Mouse (Mus musculus) embryonic facial prominence, embryonic 14.5 days (tissue): ENCODE data around the gene Gm42791. TPM values are rescaled to one million over a fixed set of nuclear protein-coding genes. Genes with fewer than 3 reads are reported as not detected.

Experiments used
- ATAC-seq: fragments of 200-750 bp; cut with Nextera tagmentation; 2 replicates; pipeline ENCODE4 v1.8.0; 2017; ENCODE audit warnings: low read depth, moderate number of reproducible peaks, moderate TSS enrichment
- DNase-seq: peaks from one replicate; pipeline ENCODE4 v3.0.0-alpha.2; 2015; ENCODE audit warnings: low spot score
- H3K27ac ChIP-seq: fragments of 300-500 bp; sonication (generic); replicated peaks from 2 replicates; pipeline ENCODE4 v1.5.1; 2014; ENCODE audit warnings: low read depth, mild to moderate bottlenecking, low read length, moderate library complexity
- H3K27me3 ChIP-seq: fragments of 300-500 bp; sonication (generic); replicated peaks from 2 replicates; pipeline ENCODE4 v1.6.1; 2014; ENCODE audit warnings: low read length; ENCODE audit not compliant: control insufficient read depth, insufficient read depth
- H3K36me3 ChIP-seq: fragments of 300-500 bp; sonication (generic); 2 replicates; pipeline ENCODE4 v1.6.1; 2014; ENCODE audit warnings: low read length, mixed read lengths; ENCODE audit not compliant: control insufficient read depth, insufficient read depth
- H3K4me1 ChIP-seq: fragments of 300-500 bp; sonication (generic); 2 replicates; pipeline ENCODE4 v1.6.1; 2014; ENCODE audit warnings: antibody characterized with exemption, low read length; ENCODE audit not compliant: control insufficient read depth, insufficient read depth
- H3K4me2 ChIP-seq: fragments of 300-500 bp; sonication (generic); 2 replicates; pipeline ENCODE4 v1.6.1; 2014; ENCODE audit warnings: low read depth, mild to moderate bottlenecking, low read length, moderate library complexity, mixed read lengths
- H3K4me3 ChIP-seq: fragments of 300-500 bp; sonication (generic); 2 replicates; pipeline ENCODE4 v1.5.1; 2014; ENCODE audit warnings: low read depth, mild to moderate bottlenecking, low read length
- H3K9ac ChIP-seq: fragments of 300-500 bp; sonication (generic); 2 replicates; pipeline ENCODE4 v1.6.1; 2014; ENCODE audit warnings: low read depth, mild to moderate bottlenecking, low read length, moderate library complexity, mixed read lengths
- H3K9me3 ChIP-seq: fragments of 300-500 bp; sonication (generic); 2 replicates; pipeline ENCODE4 v1.6.1; 2016; ENCODE audit warnings: low read length; ENCODE audit not compliant: control insufficient read depth
- WGBS: fragments of 180-500 bp; shearing (Covaris S2); extraction: QIAGEN DNeasy Blood & Tissue Kit; methylation state at CpG from one replicate; pipeline ENCODE4 v1.1.7; 2014; 5-methylcytosine and 5-hydroxymethylcytosine counted together
- polyA plus RNA-seq: library from polyadenylated mRNA; unstranded; fragments of >200 nt; fragmentation: Nextera tagmentation; extraction: Ambion mirVana; gene quantifications from 2 replicates; pipeline ENCODE4 v1.2.1, GENCODE M21; 2014

The Gm42791 gene
- polyA plus RNA-seq, 1 experiment from 2014 or later, result 2.2 TPM

- H3K27me3 ChIP-seq, result no peaks in the 10 kb centered on the region
- H3K9ac ChIP-seq, result no peak overlapping the region
- WGBS, result 68% methylated on average over 6 of the region's 6 CpGs
- peaks cover 36% of the 10 kb centered on the region for H3K36me3 ChIP-seq
- H3K4me3 ChIP-seq, result no peak overlapping the region
- peaks cover 7% of the 10 kb centered on the region; the same call in 1 of the 2 replicates for H3K4me1 ChIP-seq
- ATAC-seq (no peak), DNase-seq (peak; percentile 67)
- H3K27ac ChIP-seq, result no peak overlapping the region
- no peaks in the 10 kb centered on the region for H3K9me3 ChIP-seq
- H3K4me2 ChIP-seq, result no peak overlapping the region
Observed at GRCm38 (mm10) chr5:148904846-148905245, 90.1 kb downstream of the Gm42791 start.

GRCm38 (mm10) chr5:148899361-148899760 lies 95.6 kb downstream of the Gm42791 start:
- Histone ChIP-seq H3K36me3 (peaks cover 30% of the 10 kb centered on the region), H3K27me3 (no peaks in the 10 kb centered on the region), H3K4me3 (no peak overlapping the region), H3K27ac (no peak overlapping the region), H3K4me1 (0 out of 2 replicates have a peak, but pooled peaks cover 2% of the 10 kb centered on the region), H3K9ac (no peak overlapping the region), H3K4me2 (no peak overlapping the region), H3K9me3 (no peaks in the 10 kb centered on the region)
- WGBS, result 95% methylated on average over 7 of the region's 7 CpGs
- DNase-seq (no peak), ATAC-seq (no peak)

- Histone ChIP-seq H3K9ac (no peak overlapping the region), H3K4me2 (no peak overlapping the region), H3K4me1 (0 out of 2 replicates have a peak, but pooled peaks cover 2% of the 10 kb centered on the region), H3K9me3 (no peaks in the 10 kb centered on the region), H3K27ac (no peak overlapping the region), H3K27me3 (no peaks in the 10 kb centered on the region), H3K4me3 (no peak overlapping the region), H3K36me3 (peaks cover 27% of the 10 kb centered on the region)
- DNase-seq, result peak; percentile 29
- ATAC-seq, result peak; percentile 18; the same call in 1 of the 2 replicates
- 67% methylated on average over 12 of the region's 12 CpGs for WGBS
Observed at GRCm38 (mm10) chr5:148897941-148898417, 97.0 kb downstream of the Gm42791 start.

DNA sequence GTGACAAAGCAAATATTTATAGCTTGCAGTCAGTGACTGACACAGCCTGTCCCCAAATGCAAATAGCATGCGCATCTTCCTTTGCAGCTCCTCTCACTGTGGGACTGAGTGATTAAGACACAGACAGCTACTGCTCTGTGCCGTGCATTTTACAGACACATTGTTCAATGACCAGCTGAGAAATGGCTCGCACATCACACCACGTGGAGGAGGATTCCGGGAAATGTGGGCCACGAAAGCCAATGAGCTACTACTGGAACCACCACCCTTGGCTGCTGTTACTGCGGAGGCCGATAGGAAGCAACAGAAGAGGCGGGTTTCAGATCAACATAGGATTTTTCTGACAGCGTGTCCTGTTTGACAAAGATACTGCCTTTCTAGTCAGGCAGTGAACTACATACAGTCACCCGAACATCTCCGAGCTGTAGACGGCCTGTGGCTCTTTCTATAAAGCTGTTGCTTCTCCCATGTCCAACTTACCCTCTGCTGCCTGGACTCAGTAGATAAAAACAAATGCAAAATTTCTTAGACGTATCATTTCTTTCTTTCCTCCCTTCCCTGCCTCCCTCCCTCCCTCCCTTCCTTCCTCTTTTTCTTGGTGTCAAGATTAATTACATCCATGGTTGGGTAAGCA lies 97.8 kb downstream of the Gm42791 start:
- DNase-seq, result no peak
- Histone ChIP-seq H3K27me3 (no peaks in the 10 kb centered on the region), H3K4me2 (no peak overlapping the region), H3K36me3 (peaks cover 30% of the 10 kb centered on the region), H3K27ac (no peak overlapping the region), H3K4me3 (no peak overlapping the region), H3K9me3 (no peaks in the 10 kb centered on the region), H3K4me1 (0 out of 2 replicates have a peak, but pooled peaks cover 2% of the 10 kb centered on the region), H3K9ac (no peak overlapping the region)
- no peak for ATAC-seq
- WGBS, result 79% methylated on average over 14 of the region's 14 CpGs

- Histone ChIP-seq H3K9me3 (no peaks in the 10 kb centered on the region), H3K9ac (no peak overlapping the region), H3K4me1 (0 out of 2 replicates have a peak, but pooled peaks cover 2% of the 10 kb centered on the region), H3K36me3 (peaks cover 36% of the 10 kb centered on the region), H3K4me2 (no peak overlapping the region), H3K27me3 (no peaks in the 10 kb centered on the region), H3K27ac (no peak overlapping the region), H3K4me3 (no peak overlapping the region)
- no peak for ATAC-seq
- DNase-seq, result no peak
- 82% methylated on average over 10 of the region's 10 CpGs for WGBS
Observed at GRCm38 (mm10) chr5:148896515-148896914, 98.4 kb downstream of the Gm42791 start.

DNA sequence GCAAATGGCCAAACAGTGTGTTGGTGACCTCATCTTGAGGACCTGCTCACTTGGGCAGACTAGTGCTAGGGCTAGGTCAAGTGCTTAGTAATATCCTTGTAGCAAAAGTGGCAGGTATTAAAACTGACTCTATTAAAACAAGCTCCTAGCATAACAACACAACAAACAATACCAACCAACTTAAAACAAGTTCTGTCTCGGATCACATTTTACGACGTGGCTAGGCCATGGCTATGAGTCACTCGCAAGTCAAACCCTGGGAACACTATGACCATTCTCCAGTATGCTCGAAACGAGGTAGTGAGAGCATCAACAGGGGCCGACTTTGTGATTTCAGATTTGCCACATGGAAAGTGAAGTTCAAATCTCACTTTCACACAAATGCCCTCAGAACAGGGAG lies 99.1 kb downstream of the Gm42791 start:
- Histone ChIP-seq H3K4me1 (0 out of 2 replicates have a peak, but pooled peaks cover 2% of the 10 kb centered on the region), H3K9me3 (no peaks in the 10 kb centered on the region), H3K4me3 (no peak overlapping the region), H3K27me3 (no peaks in the 10 kb centered on the region), H3K9ac (no peak overlapping the region), H3K36me3 (peaks cover 39% of the 10 kb centered on the region), H3K27ac (no peak overlapping the region), H3K4me2 (no peak overlapping the region)
- ATAC-seq (no peak), DNase-seq (no peak)
- 93% methylated on average over 7 of the region's 7 CpGs for WGBS

- Histone ChIP-seq H3K4me2 (no peak overlapping the region), H3K4me3 (no peak overlapping the region), H3K4me1 (0 out of 2 replicates have a peak, but pooled peaks cover 2% of the 10 kb centered on the region), H3K27me3 (no peaks in the 10 kb centered on the region), H3K9ac (no peak overlapping the region), H3K36me3 (peaks cover 45% of the 10 kb centered on the region), H3K9me3 (0 out of 2 replicates have a peak, but pooled peaks cover 2% of the 10 kb centered on the region), H3K27ac (no peak overlapping the region)
- DNase-seq (no peak), ATAC-seq (no peak)
- 47% methylated on average over 5 of the region's 5 CpGs for WGBS
Observed at GRCm38 (mm10) chr5:148895034-148895433, 99.9 kb downstream of the Gm42791 start.

GRCm38 (mm10) chr5:148890237-148890636 lies 104.7 kb downstream of the Gm42791 start:
- H3K4me1 ChIP-seq, result 0 out of 2 replicates have a peak, but pooled peaks cover 2% of the 10 kb centered on the region
- no peak overlapping the region for H3K4me3 ChIP-seq
- H3K36me3 ChIP-seq, result peaks cover 61% of the 10 kb centered on the region
- WGBS, result 98% methylated on average over 4 of the region's 4 CpGs
- H3K9ac ChIP-seq, result no peak overlapping the region
- H3K27ac ChIP-seq, result no peak overlapping the region
- no peak for ATAC-seq
- no peak overlapping the region for H3K4me2 ChIP-seq
- 0 out of 2 replicates have a peak, but pooled peaks cover 4% of the 10 kb centered on the region for H3K9me3 ChIP-seq
- H3K27me3 ChIP-seq, result no peaks in the 10 kb centered on the region
- no peak for DNase-seq

- H3K4me2 ChIP-seq, result no peak overlapping the region
- H3K36me3 ChIP-seq, result peaks cover 66% of the 10 kb centered on the region
Observed at GRCm38 (mm10) chr5:148888032-148888431, 106.9 kb downstream of the Gm42791 start.

More at GRCm38 (mm10) chr5:148888032-148888431, 106.9 kb downstream of the Gm42791 start:
- Histone ChIP-seq H3K4me3 (no peak overlapping the region), H3K27ac (no peak overlapping the region), H3K27me3 (no peaks in the 10 kb centered on the region), H3K9me3 (0 out of 2 replicates have a peak, but pooled peaks cover 4% of the 10 kb centered on the region), H3K9ac (no peak overlapping the region), H3K4me1 (no peaks in the 10 kb centered on the region)
- ATAC-seq (no peak), DNase-seq (no peak)
- 89% methylated on average over 6 of the region's 6 CpGs for WGBS
